Mouse (Mus musculus): ENCODE measurements around the gene Olfr1357.
"Not testable (repeated sequence)": the region's sequence is repeated elsewhere in the genome, so short reads cannot be mapped to it uniquely, and the experiment has no call there.

Gene Olfr1357

DNA sequence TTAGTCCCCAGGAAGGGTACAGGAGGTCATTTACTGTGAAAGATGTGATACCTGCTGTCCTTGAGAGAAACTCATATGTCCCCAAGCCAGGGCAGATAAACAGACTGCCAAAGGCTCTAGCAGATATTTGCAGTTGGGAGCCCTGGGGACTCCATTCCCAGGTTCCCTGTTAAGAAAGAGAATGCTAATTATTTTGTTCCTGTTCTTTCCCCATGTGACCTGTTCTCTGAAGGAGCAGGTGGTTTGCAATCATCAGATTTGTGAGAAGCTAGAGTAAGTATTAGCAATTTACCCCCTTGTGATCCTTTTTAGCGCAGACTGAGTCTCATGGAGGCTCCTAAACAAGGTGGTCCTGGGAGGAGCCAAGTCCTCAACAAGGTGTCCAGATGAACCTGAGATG, at the start of gene Olfr1357:
Gene Olfr1357, minus strand, starts transcription at position 101 of the 400 bp plus-strand sequence.
- no peak for DNase-seq

DNA sequence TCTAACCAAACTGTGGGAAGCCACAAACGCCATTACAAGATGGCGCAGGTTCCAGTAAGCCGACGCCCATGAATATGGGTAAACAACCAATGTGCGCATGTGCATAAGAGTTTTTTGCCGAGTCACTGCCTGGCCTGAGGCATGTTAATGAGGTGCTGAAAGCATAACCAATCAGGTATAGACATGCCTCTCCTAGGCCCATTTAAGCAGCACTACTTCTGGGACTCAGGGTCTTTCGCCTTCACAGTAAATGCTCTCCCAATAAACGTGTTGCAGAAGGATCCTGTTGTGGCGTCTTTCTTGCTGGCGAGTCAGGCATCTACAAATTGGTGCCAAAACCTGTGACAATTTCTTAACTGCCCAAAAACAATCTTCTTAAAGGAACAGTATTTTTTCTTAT, 48.8 kb upstream of the Olfr1357 start:
- DNase-seq: not testable (repeated sequence)

DNA sequence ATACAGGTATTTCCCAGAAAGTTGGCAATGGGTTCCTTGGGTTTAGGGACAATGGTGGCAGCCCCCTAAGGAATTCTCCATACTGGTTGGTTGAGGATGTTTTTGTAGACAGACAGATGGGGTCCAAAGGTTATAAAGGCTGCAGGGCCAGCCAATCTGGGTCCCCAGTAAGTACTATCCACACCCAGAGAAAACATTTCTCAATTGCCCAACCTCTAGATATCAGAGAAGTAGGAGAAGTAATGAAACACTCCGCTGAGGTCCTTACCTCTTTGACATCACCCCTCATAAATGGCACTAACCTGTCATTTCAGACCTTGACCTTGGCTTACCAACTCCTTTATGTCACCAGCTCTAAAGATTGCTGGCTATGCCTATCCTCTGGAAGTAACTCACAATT, 46.7 kb upstream of the Olfr1357 start:
- DNase-seq: no peak

DNA sequence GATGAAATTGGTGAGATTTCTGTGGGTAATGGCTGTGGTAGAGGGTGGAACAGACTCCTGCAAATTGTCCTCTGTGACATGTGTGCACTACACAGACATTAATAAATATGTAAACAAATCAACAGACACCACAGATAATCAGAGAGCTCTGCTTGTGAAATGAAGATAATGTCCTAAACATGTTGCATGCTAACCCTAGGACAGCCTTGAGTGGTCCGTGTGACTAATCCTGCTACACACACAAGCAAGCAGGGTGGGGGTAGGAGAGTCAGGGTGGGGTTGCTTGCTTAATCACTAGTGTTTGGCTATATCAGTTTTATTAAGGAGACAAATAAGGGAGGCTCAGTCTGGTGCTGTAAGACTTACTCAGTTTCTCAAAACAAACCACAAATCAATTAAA, 43.3 kb upstream of the Olfr1357 start:
- DNase-seq: no peak

- peak; percentile 25 for DNase-seq
These were observed 14.4 kb upstream of the Olfr1357 start for GRCm38 (mm10) chr10:78632311-78632710.

- no peak for DNase-seq
These were observed 12.3 kb upstream of the Olfr1357 start for GRCm38 (mm10) chr10:78630194-78630593.

GRCm38 (mm10) chr10:78623143-78623542, 5.3 kb upstream of the Olfr1357 start:
- not testable (repeated sequence) for DNase-seq

DNA sequence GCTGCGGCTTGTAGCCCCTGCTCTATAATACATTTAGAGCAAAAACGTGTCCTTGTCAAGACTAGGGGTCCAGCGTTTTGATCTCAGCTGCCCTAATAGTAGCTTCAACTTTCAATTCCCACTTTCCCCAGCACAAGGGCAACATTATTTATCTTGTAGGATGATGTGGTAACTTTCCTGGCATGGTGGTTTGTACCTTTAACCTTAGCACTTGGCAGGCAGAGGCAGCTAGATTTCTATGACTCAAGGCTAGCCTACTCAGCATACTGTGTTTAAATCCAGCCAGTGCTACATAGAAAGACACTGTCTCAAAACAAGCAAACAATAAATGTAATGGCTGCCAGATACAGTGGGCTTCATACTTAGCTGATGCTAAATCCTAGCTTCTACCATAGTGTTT, 10.3 kb downstream of the Olfr1357 start:
- no peak for DNase-seq

DNA sequence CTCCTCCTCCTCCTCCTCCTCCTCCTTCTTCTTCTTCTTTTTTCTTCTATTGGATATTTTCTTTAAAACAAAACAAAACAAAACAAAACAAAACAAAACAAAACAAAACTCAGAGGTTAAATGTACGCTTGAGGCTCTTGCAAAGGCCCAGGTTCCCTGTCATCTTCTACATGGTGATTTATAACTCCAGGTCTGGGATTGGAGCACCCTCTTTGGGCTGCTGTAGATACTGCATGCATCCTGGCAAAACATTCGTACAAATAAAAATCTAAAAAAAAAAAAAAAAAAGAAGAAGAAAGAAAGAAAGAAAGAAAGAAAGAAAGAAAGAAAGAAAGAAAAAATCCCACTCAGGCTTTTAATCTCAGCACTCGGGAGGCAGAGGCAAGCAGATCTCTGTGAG, 12.8 kb downstream of the Olfr1357 start:
- DNase-seq: no peak

DNA sequence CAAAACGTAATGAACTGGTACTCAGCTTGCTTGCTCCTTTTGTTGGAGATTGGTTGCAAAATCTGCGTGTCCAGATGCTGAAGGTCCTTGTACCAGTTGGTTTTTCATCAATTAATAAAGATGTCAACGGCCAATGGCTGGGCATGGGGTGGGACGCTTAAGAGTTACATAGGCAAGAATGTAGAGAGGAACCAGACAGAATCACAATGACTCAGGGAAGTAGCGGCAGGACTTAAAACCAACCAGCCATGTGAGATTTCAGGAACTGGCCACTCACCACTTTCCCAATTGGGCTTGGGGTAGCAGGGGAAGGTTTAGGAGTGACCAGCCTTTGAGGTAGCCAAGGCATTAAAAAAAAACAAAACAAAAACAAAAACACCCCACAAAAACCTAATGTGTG, 18.0 kb downstream of the Olfr1357 start:
- no peak for DNase-seq

DNA sequence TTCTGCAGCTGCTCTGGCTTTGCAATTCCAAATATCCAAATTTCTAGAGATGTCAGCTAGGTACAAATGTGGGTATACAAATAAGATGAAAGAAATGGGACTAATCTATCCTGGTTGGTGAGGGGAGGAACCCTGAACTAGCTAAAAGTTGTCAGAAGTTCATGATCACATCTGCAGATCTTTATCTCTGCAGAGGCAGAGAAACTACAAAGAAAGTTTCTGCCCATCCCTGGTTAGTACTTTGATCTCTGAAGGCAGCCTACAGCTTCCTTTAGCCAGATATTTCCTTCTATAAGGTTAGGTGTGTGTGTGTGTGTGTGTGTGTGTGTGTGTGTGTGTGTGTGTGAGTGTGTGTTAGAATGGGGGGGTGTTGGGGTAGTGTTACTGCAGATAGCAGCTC, 23.3 kb downstream of the Olfr1357 start:
- no peak for DNase-seq

DNA sequence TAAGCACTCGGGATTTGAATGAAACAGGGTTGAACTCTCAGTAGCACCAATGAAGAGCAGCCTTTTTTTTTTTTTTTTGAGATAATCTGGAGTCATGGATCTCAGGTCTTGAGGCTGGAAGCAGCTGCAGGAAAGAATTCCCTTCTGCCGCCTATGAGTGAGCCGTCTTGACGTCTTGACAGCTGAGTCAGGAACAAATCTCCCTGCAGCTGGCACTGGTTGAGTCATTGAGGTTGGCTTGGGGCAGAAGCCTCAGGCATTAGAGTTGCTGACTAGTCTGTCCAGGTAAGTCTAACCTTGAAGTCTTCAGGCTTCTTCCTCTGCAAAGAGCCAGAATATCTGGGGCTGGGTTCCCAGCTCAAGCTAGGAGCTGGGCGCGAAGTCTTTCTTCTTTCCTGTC, 23.7 kb downstream of the Olfr1357 start:
- DNase-seq: no peak

DNA sequence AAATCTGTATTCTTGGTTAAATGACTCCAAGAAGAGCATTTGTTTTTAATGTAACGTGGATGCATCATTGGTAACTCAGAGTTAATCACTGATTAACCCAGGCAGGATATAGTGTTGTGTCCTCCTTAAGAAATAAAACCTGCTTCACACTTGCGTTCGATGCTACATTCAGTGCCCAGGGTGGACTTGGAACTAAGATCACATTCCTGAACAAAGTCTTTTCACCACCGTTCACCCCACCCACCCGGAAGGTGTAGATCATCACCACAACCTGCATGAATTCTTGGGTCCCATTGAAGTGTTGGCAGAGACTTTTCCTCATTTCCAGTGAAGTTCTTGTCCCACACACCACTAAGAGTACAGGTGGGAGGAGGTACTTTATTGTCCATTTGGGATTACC, 24.1 kb downstream of the Olfr1357 start:
- no peak for DNase-seq

DNA sequence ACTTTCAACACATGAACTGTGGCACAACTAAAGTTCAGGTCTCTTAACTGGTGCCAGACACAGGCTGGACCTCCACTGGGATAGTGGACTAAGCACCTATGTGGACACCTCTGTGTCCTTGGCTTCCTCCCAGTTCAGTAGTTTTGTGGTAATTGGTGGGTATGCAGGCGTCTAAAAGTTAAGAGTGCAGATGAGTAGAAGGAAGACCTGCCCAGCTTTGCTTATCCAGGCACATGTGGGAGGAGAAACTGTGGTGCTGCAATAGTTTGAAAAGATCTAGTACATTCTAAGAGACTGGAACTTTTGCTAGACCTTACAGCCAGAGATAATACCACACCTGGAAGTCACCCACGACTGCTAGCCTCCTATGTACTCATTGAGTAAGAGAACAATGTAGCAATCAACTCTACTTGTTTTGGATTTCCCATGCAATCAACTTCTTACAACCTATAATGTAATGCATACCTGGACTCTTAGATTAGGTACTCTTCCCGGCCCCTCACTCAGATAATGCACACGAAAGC, 25.0 kb downstream of the Olfr1357 start:
- DNase-seq: no peak

DNA sequence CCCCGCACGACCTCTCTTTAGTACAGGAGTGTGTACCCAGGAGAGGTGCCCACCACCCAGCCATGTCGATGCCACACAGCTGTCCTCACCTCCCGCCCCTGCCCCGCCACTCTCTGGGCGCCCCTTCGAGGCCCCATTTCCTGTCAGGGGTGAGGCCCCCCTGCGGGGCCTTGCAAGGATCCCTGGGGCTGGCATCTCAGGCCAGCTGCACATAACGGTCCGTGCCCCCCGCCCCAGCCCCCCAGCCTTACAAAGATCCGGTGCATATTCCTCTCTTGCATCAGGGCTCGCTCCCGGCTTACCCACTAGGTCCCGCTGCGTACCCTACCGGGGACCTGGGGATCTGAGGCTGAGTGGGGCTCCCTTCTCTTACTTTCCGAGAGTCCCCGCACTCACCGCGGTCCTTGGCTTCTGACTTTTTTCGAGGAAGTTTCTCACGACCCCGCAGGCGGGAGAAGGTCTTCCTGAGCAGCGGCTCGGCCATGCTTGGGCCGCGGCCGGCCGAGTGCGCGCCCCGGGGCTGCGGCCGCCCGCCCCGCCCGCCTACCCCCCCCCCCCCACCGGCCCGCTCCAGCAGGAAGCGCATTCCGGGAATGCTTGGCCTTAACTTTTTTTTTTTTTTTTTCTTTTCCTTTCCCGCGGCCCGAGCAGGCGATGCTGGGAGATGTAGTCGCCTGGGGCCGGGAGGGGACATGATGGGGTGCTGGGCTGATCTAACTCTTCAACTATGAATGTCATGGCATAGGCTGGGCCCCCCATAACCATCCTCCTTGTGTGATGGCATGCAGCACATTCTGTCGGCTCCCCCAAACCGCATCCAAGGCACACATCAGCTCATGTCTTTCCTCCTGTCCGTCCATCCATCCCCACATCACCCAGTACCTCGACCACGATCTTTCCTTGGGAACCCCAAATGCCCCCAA, 26.2 kb downstream of the Olfr1357 start, which contains the start of gene Syde1:
Gene Syde1, minus strand, starts transcription at position 559 of the 923 bp plus-strand sequence.
- DNase-seq: no peak

- no peak for DNase-seq
These were observed 27.1 kb downstream of the Olfr1357 start for GRCm38 (mm10) chr10:78590744-78591143.

DNA sequence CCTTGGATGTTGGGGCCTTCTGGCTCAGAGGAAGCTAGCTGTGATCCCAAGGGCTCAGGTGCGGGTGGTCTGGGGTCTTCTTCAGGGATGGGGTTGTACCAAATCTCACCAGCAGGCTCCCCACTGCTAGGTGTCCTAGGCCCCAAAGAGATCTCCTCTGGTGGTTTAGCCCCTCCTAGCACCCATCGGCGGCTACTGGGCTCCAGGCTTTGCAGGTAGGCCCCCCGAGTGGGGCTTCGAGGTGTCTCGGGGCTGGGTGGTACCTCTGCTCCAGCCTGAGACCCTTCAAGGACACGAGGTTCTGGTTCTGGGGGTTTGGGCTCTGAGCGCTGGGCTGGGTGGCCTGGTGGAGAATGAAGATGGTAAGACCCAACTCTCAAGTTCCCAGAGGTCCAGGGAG, 28.0 kb downstream of the Olfr1357 start:
- DNase-seq: no peak

DNA sequence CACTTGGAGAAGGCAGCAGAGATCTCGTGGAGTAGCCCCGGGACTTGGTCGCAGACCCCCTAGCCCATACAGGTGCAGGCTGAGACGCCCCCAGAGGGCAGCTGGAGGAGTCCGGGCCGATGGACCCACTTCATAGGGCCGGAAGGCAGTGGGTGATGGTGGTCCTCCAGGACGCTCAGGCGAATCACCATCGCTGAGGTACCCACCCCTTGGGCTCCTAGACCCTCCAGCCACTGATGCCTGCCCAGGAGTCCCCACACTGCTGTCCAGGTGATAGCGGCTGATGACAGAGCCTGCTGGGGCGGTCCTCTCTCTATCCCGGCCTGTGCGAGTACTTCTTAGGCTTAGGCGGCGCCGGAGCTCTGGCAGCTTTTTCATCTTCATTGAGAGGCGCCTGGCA, 28.6 kb downstream of the Olfr1357 start:
- no peak for DNase-seq

GRCm38 (mm10) chr10:78586026-78586425, 31.8 kb downstream of the Olfr1357 start:
- DNase-seq: no peak

DNA sequence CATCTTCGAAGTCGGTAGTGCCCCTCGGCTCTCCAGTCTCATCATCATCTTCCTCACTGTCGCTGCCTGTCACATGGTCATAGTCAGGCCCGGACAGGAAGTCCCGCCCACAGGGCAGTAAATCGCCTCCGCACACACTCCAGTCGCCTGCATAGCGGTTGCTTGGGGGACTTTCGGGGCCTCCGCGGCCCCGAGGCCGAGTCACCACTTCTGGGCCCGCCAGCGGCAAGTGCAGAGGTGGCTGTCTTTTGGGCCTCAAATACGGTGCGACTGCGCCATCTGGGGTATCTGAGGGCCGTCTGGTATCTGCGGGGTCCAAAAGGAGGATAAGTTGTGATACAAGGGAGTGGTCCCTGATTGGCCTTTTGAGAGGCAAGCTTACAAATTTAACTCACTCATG, 32.3 kb downstream of the Olfr1357 start:
- DNase-seq: no peak

GRCm38 (mm10) chr10:78584996-78585395, 32.9 kb downstream of the Olfr1357 start:
- no peak for DNase-seq

GRCm38 (mm10) chr10:78583939-78584338, 33.9 kb downstream of the Olfr1357 start:
- DNase-seq: no peak

DNA sequence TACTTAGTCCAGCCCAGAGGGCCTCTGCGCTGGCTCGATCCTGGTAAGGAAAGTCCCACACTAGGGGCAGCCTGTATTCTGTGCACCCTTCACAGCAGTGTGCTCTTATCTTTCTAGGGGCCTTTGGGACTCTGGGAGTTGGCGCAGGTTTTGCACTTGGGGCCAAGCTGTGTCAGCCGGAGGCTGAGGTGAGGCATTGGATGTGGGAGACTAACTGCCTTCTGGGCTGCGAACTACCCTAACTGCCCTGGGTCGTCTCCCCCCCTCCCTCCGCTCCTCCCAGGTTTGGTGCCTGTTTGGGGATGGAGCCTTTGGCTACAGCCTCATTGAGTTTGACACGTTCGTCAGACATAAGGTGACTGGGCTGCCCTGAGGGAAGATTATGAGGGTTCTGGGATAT, 34.5 kb downstream of the Olfr1357 start:
- DNase-seq: no peak

DNA sequence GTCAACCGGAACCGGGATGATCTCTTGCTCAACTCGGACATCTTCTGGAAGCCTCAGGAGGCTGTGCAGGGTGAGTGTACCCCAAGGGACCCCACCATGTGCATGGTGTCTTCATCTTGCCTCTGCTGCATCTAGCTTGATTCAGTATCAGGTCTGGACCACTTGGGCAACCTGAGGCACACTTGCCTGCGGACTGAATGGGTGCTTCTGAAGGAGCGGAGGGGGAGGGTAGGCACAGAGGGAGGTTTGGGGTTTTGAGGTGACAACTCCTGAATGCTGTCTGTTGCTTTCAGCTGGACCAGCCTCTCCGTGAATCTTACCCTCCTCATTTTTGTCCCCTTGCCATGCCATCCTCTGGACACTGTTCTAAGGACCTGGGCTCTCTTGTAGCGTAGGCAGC, 36.8 kb downstream of the Olfr1357 start:
- DNase-seq: no peak

GRCm38 (mm10) chr10:78578204-78578603, 39.7 kb downstream of the Olfr1357 start:
- no peak for DNase-seq

Data from right cerebral cortex, postnatal 25 days (tissue).